In genomic region chr7:127777474-127778266, GRCm38 (mm10) we compare ENCODE assay signal across 8 mouse cellular contexts. TPM values are rescaled to one million over a fixed set of nuclear protein-coding genes. Genes with fewer than 3 reads are reported as not detected.
DNase-seq lines count a peak whose midpoint lies in the region; ATAC-seq and TF ChIP-seq lines count a peak whose summit lies in the region.

No protein-coding gene starts in this region.

- WGBS in hindbrain, embryonic 12.5 days = 3% methylated on average over 62 of the region's 66 CpGs
- WGBS in limb, embryonic 15.5 days = 2% methylated on average over 65 of the region's 66 CpGs
- WGBS in midbrain, embryonic 14.5 days = 3% methylated on average over 62 of the region's 66 CpGs
- WGBS in thymus, adult 2 months = 3% methylated on average over 66 of the region's 66 CpGs

- no peak for TF ChIP-seq CTCF in bone marrow macrophage, adult 2 months (IDR thresholded peaks at IDR 0.05; ENCODE audit: low read depth, low read length)
- TF ChIP-seq CTCF in embryonic fibroblast, embryonic 13.5 days (IDR thresholded peaks at IDR 0.05; ENCODE audit: borderline replicate concordance, insufficient read depth, low read length) = no peak
- no peak for TF ChIP-seq CTCF in thymus, adult 2 months (IDR thresholded peaks at IDR 0.05; ENCODE audit: borderline replicate concordance, control insufficient read depth, extremely low read depth, insufficient read depth, low read length, poor library complexity)

- intact Hi-C loops in left cerebral cortex, postnatal 36 days (cut with DNase I) = loop anchor here (1.0 to 5.0 kb wide), 2 partner anchors 32 to 160 kb away; no protein-coding TSS in a partner anchor
- intact Hi-C loops in left cerebral cortex, postnatal 14 days (cut with DNase I) = no loop called here

- no peaks in the 10 kb centered on the region for H3K27me3 ChIP-seq in hindbrain, embryonic 12.5 days
- H3K27me3 ChIP-seq in limb, embryonic 15.5 days = no peaks in the 10 kb centered on the region
- no peaks in the 10 kb centered on the region for H3K27me3 ChIP-seq in midbrain, embryonic 14.5 days (ENCODE audit: control insufficient read depth, insufficient read depth, low read length)
- no peaks in the 10 kb centered on the region for H3K27me3 ChIP-seq in thymus, adult 2 months (ENCODE audit: control insufficient read depth, insufficient read depth, low read length)

- TF ChIP-seq POLR2A in bone marrow macrophage, adult 2 months (IDR thresholded peaks at IDR 0.05; ENCODE audit: borderline replicate concordance, low read depth, low read length) = no peak
- TF ChIP-seq POLR2A in embryonic fibroblast, embryonic 13.5 days (IDR thresholded peaks at IDR 0.05; ENCODE audit: low read depth, low read length) = peak; percentile 59; the same call in 1 of the 2 replicates
- TF ChIP-seq POLR2A in thymus, adult 2 months (IDR thresholded peaks at IDR 0.05; ENCODE audit: control insufficient read depth, extremely low read depth, insufficient read depth, low read length, poor library complexity) = no peak

- peak; percentile 51 for ATAC-seq in hindbrain, embryonic 12.5 days (ENCODE audit: low FRiP score)
- ATAC-seq in limb, embryonic 15.5 days (ENCODE audit: insufficient number of reproducible peaks, low FRiP score, low TSS enrichment, low read depth) = 0 out of 2 replicates have a peak, but pooled peaks have one; percentile 28
- peak; percentile 57 for ATAC-seq in midbrain, embryonic 14.5 days (ENCODE audit: low FRiP score, low TSS enrichment)

- peaks cover 33% of the 10 kb centered on the region for H3K36me3 ChIP-seq in hindbrain, embryonic 12.5 days
- H3K36me3 ChIP-seq in limb, embryonic 15.5 days = peaks cover 38% of the 10 kb centered on the region
- H3K36me3 ChIP-seq in midbrain, embryonic 14.5 days (ENCODE audit: control insufficient read depth, insufficient read depth, low read length) = peaks cover 38% of the 10 kb centered on the region
- peaks cover 27% of the 10 kb centered on the region for H3K36me3 ChIP-seq in thymus, adult 2 months (ENCODE audit: control insufficient read depth, insufficient read depth, low read length)

- no peaks in the 10 kb centered on the region for H3K9me3 ChIP-seq in hindbrain, embryonic 12.5 days (replicated peaks)
- H3K9me3 ChIP-seq in limb, embryonic 15.5 days = no peaks in the 10 kb centered on the region
- no peaks in the 10 kb centered on the region for H3K9me3 ChIP-seq in midbrain, embryonic 14.5 days (ENCODE audit: control insufficient read depth, low read length)

- peak overlapping the region; percentile 95 for H3K9ac ChIP-seq in hindbrain, embryonic 12.5 days
- peak overlapping the region; percentile 85 for H3K9ac ChIP-seq in limb, embryonic 15.5 days
- H3K9ac ChIP-seq in midbrain, embryonic 14.5 days (replicated peaks; ENCODE audit: low read length) = peak overlapping the region; percentile 91

- H3K4me2 ChIP-seq in hindbrain, embryonic 12.5 days (replicated peaks) = peak overlapping the region; percentile 85
- peak overlapping the region; percentile 76 for H3K4me2 ChIP-seq in limb, embryonic 15.5 days
- H3K4me2 ChIP-seq in midbrain, embryonic 14.5 days (ENCODE audit: low read length) = peak overlapping the region; percentile 66

- H3K27ac ChIP-seq in bone marrow macrophage, adult 2 months (ENCODE audit: insufficient read depth, low read depth, low read length) = peak overlapping the region; percentile 98
- peak overlapping the region; percentile 59 for H3K27ac ChIP-seq in embryonic fibroblast, embryonic 13.5 days (ENCODE audit: insufficient read depth, low read length)
- H3K27ac ChIP-seq in hindbrain, embryonic 12.5 days = peak overlapping the region; percentile 92
- H3K27ac ChIP-seq in limb, embryonic 15.5 days = peak overlapping the region; percentile 99
- peak overlapping the region; percentile 95 for H3K27ac ChIP-seq in midbrain, embryonic 14.5 days (replicated peaks; ENCODE audit: low read depth, low read length)
- H3K27ac ChIP-seq in thymus, adult 2 months (ENCODE audit: control insufficient read depth, insufficient read depth, low read length) = no peak overlapping the region

- DNase-seq in left cerebral cortex, postnatal 36 days (ENCODE audit: low spot score in 2 of 2) = peak; percentile 44 to 45
- no peak for DNase-seq in left cerebral cortex, postnatal 14 days (ENCODE audit: low spot score in 2 of 2)
- peak; percentile 75 for DNase-seq in midbrain, embryonic 14.5 days
- peak; percentile 54 for DNase-seq in thymus, adult 2 months

- peaks cover 7% of the 10 kb centered on the region for H3K4me1 ChIP-seq in bone marrow macrophage, adult 2 months (ENCODE audit: control insufficient read depth, insufficient read depth, low read length)
- peaks cover 2% of the 10 kb centered on the region for H3K4me1 ChIP-seq in embryonic fibroblast, embryonic 13.5 days (ENCODE audit: control insufficient read depth, insufficient read depth, low read length)
- peaks cover 11% of the 10 kb centered on the region for H3K4me1 ChIP-seq in hindbrain, embryonic 12.5 days
- H3K4me1 ChIP-seq in limb, embryonic 15.5 days = peaks cover 19% of the 10 kb centered on the region
- H3K4me1 ChIP-seq in midbrain, embryonic 14.5 days (ENCODE audit: control insufficient read depth, insufficient read depth, low read length) = peaks cover 7% of the 10 kb centered on the region
- H3K4me1 ChIP-seq in thymus, adult 2 months (replicated peaks; ENCODE audit: control insufficient read depth, insufficient read depth, low read length) = peaks cover 5% of the 10 kb centered on the region

- peak overlapping the region; percentile 90 for H3K4me3 ChIP-seq in bone marrow macrophage, adult 2 months (ENCODE audit: insufficient read depth, low read length)
- H3K4me3 ChIP-seq in embryonic fibroblast, embryonic 13.5 days (ENCODE audit: insufficient read depth, low read length) = peak overlapping the region; percentile 57
- peak overlapping the region; percentile 94 for H3K4me3 ChIP-seq in hindbrain, embryonic 12.5 days
- peak overlapping the region; percentile 86 for H3K4me3 ChIP-seq in limb, embryonic 15.5 days
- H3K4me3 ChIP-seq in midbrain, embryonic 14.5 days (replicated peaks; ENCODE audit: low read depth, low read length) = peak overlapping the region; percentile 89
- peak overlapping the region; percentile 70 for H3K4me3 ChIP-seq in thymus, adult 2 months (ENCODE audit: control insufficient read depth, insufficient read depth, low read length)

RNA-seq across cellular contexts. Expression of gene Setd1a, which starts 1.2 kb away (rescaled TPM):
- total RNA-seq in left cerebral cortex, postnatal 36 days (2021) = 10 to 100 TPM; 40.0 to 53.4 TPM
- total RNA-seq in left cerebral cortex, postnatal 14 days (2021) = 10 to 100 TPM; 43.3 to 44.9 TPM
- polyA plus RNA-seq in bone marrow macrophage, adult 2 months (2012; ENCODE audit: insufficient read depth, insufficient read length, missing spikeins) = 28.2 and 30.1 TPM in 2 replicates
- polyA plus RNA-seq in embryonic fibroblast, embryonic 13.5 days (2011; ENCODE audit: insufficient read length, low read depth, missing spikeins) = 29.3 and 33.8 TPM in 2 replicates
- polyA plus RNA-seq in hindbrain, embryonic 12.5 days (2016; fragmentation: Nextera tagmentation; extraction: Ambion mirVana) = 19.8 and 23.4 TPM in 2 replicates
- 18.6 and 21.7 TPM in 2 replicates for polyA plus RNA-seq in limb, embryonic 15.5 days (2015; fragmentation: Nextera tagmentation; extraction: Ambion mirVana)
- 24.0 and 27.3 TPM in 2 replicates for polyA plus RNA-seq in midbrain, embryonic 14.5 days (2014; fragmentation: Nextera tagmentation; extraction: Ambion mirVana)
- polyA plus RNA-seq in thymus, adult 2 months (2012; rRNA removed) = 29.9 and 36.7 TPM in 2 replicates

RNA-seq across cellular contexts. Expression of gene Gm49388, which starts 7.7 kb away (rescaled TPM):
- total RNA-seq in left cerebral cortex, postnatal 36 days (2021) = 1 to 10 TPM; 3.9 to 4.1 TPM
- total RNA-seq in left cerebral cortex, postnatal 14 days (2021) = 1 to 10 TPM; 1.7 TPM
- polyA plus RNA-seq in bone marrow macrophage, adult 2 months (2012; ENCODE audit: insufficient read depth, insufficient read length, missing spikeins) = not detected in 2 replicates
- polyA plus RNA-seq in embryonic fibroblast, embryonic 13.5 days (2011; ENCODE audit: insufficient read length, low read depth, missing spikeins) = not detected in 2 replicates
- polyA plus RNA-seq in hindbrain, embryonic 12.5 days (2016; fragmentation: Nextera tagmentation; extraction: Ambion mirVana) = not detected in 2 replicates
- not detected in 2 replicates for polyA plus RNA-seq in limb, embryonic 15.5 days (2015; fragmentation: Nextera tagmentation; extraction: Ambion mirVana)
- polyA plus RNA-seq in midbrain, embryonic 14.5 days (2014; fragmentation: Nextera tagmentation; extraction: Ambion mirVana) = not detected in 2 replicates
- polyA plus RNA-seq in thymus, adult 2 months (2012; rRNA removed) = not detected in 2 replicates

RNA-seq across cellular contexts. Expression of gene Orai3, which starts 8.1 kb away (rescaled TPM):
- total RNA-seq in left cerebral cortex, postnatal 36 days (2021) = 10 to 100 TPM; 18.9 to 25.4 TPM
- 10 to 100 TPM; 19.8 to 22.5 TPM for total RNA-seq in left cerebral cortex, postnatal 14 days (2021)
- polyA plus RNA-seq in bone marrow macrophage, adult 2 months (2012; ENCODE audit: insufficient read depth, insufficient read length, missing spikeins) = 44.2 and 45.8 TPM in 2 replicates
- 19.8 and 23.3 TPM in 2 replicates for polyA plus RNA-seq in embryonic fibroblast, embryonic 13.5 days (2011; ENCODE audit: insufficient read length, low read depth, missing spikeins)
- 9.6 and 10.0 TPM in 2 replicates for polyA plus RNA-seq in hindbrain, embryonic 12.5 days (2016; fragmentation: Nextera tagmentation; extraction: Ambion mirVana)
- 23.6 and 26.5 TPM in 2 replicates for polyA plus RNA-seq in limb, embryonic 15.5 days (2015; fragmentation: Nextera tagmentation; extraction: Ambion mirVana)
- 2.9 and 3.4 TPM in 2 replicates for polyA plus RNA-seq in midbrain, embryonic 14.5 days (2014; fragmentation: Nextera tagmentation; extraction: Ambion mirVana)
- 23.8 and 27.0 TPM in 2 replicates for polyA plus RNA-seq in thymus, adult 2 months (2012; rRNA removed)

RNA-seq across cellular contexts. Expression of gene Hsd3b7, which starts 22.7 kb away (rescaled TPM):
- total RNA-seq in left cerebral cortex, postnatal 36 days (2021) = 1 to 10 TPM; 3.3 to 4.0 TPM
- 1 to 10 TPM; 4.8 to 6.0 TPM for total RNA-seq in left cerebral cortex, postnatal 14 days (2021)
- polyA plus RNA-seq in bone marrow macrophage, adult 2 months (2012; ENCODE audit: insufficient read depth, insufficient read length, missing spikeins) = 43.4 and 47.9 TPM in 2 replicates
- polyA plus RNA-seq in embryonic fibroblast, embryonic 13.5 days (2011; ENCODE audit: insufficient read length, low read depth, missing spikeins) = 8.0 and 9.4 TPM in 2 replicates
- 8.6 and 8.8 TPM in 2 replicates for polyA plus RNA-seq in hindbrain, embryonic 12.5 days (2016; fragmentation: Nextera tagmentation; extraction: Ambion mirVana)
- polyA plus RNA-seq in limb, embryonic 15.5 days (2015; fragmentation: Nextera tagmentation; extraction: Ambion mirVana) = 18.7 and 23.8 TPM in 2 replicates
- 6.0 and 7.1 TPM in 2 replicates for polyA plus RNA-seq in midbrain, embryonic 14.5 days (2014; fragmentation: Nextera tagmentation; extraction: Ambion mirVana)
- polyA plus RNA-seq in thymus, adult 2 months (2012; rRNA removed) = 25.9 and 30.1 TPM in 2 replicates

RNA-seq across cellular contexts. Expression of gene Fbxl19, which starts 33.3 kb away (rescaled TPM):
- total RNA-seq in left cerebral cortex, postnatal 36 days (2021) = 10 to 100 TPM; 73.2 to 84.6 TPM
- 10 to 100 TPM; 89.1 to 89.8 TPM for total RNA-seq in left cerebral cortex, postnatal 14 days (2021)
- 11.9 and 16.5 TPM in 2 replicates for polyA plus RNA-seq in bone marrow macrophage, adult 2 months (2012; ENCODE audit: insufficient read depth, insufficient read length, missing spikeins)
- 16.0 and 17.8 TPM in 2 replicates for polyA plus RNA-seq in embryonic fibroblast, embryonic 13.5 days (2011; ENCODE audit: insufficient read length, low read depth, missing spikeins)
- polyA plus RNA-seq in hindbrain, embryonic 12.5 days (2016; fragmentation: Nextera tagmentation; extraction: Ambion mirVana) = 10.7 and 11.4 TPM in 2 replicates
- 4.3 and 4.4 TPM in 2 replicates for polyA plus RNA-seq in limb, embryonic 15.5 days (2015; fragmentation: Nextera tagmentation; extraction: Ambion mirVana)
- 7.4 and 15.2 TPM in 2 replicates for polyA plus RNA-seq in midbrain, embryonic 14.5 days (2014; fragmentation: Nextera tagmentation; extraction: Ambion mirVana)
- 38.9 and 43.7 TPM in 2 replicates for polyA plus RNA-seq in thymus, adult 2 months (2012; rRNA removed)

Comparison
In these comparisons a context has a peak if more than half of its experiments do, and no peak if none do; other contexts are left out.
1. DNase-seq: peak in left cerebral cortex, postnatal 36 days (2 of 2), midbrain, embryonic 14.5 days (single experiment) and thymus, adult 2 months (single experiment); none in left cerebral cortex, postnatal 14 days (0 of 2).
2. Peak in every context shown above with its lines, with median percentiles within 50 percentile points of each other: H3K4me3 ChIP-seq, ATAC-seq, H3K4me2 ChIP-seq and H3K9ac ChIP-seq.